Mouse (Mus musculus) adipocyte (in vitro differentiated cells): ENCODE results near the gene Il21r.

ENCODE experiments used
- DNase-seq: peaks from one replicate; pipeline ENCODE4 v3.0.0-alpha.2; 2016; ENCODE audit warnings: low spot score

Il21r gene

DNA sequence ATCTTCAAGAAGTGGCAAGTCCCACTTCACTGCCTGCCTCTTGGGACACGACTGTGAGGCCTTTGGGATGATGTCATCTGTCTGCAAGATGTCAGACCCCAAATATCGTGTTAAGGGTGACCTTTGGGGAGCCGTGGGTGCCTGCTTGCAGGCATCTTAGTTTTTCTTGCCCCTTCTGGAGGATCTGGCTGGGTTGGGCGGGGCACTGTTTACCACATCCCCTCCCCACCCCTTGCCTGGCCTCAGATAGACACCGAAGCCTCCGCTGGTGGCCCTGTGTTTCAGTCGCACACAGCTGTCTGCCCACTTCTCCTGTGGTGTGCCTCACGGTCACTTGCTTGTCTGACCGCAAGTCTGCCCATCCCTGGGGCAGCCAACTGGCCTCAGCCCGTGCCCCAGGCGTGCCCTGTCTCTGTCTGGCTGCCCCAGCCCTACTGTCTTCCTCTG, at the start of gene Il21r:
TSS of gene Il21r (plus strand) at position 245 of the 447 bp plus-strand sequence.
- no peak for DNase-seq

DNA sequence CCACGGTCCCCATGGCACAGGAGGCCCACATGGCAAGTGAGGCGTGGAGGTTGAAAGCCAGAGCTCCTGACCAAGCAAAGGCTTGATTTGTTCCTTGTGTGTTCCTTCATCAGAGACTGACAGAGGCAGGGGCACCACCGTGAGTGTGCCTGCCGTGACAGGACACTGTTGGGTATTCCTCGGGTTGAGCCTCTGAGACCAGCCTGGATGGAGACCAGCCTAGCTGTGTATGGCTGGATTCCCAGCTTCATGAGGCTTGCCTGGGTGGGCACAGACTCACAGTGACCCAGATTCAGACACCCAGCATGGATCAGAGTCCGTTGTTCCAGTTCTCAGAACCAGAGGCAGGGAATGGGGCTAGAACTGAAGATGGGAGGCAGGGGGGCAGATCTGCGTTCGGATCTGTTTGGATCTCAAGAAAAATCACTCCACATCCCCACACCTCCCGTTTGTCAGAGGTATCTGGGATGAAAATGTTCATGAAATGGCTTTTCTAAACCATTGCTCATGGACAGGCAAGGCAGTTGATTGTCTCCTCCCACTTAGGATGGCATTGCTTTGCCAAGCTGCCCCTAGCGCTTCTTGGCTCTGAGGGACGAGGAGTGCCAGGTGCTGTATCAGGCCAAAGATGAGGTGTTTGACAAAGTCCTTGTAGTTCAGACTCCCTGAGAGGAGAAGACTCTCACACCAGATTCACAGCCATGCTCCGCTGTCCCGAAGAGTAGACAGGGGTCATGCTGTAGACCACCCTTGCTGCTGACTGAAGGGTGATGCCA, 49.4 kb upstream of the Il21r start:
- no peak for DNase-seq

DNA sequence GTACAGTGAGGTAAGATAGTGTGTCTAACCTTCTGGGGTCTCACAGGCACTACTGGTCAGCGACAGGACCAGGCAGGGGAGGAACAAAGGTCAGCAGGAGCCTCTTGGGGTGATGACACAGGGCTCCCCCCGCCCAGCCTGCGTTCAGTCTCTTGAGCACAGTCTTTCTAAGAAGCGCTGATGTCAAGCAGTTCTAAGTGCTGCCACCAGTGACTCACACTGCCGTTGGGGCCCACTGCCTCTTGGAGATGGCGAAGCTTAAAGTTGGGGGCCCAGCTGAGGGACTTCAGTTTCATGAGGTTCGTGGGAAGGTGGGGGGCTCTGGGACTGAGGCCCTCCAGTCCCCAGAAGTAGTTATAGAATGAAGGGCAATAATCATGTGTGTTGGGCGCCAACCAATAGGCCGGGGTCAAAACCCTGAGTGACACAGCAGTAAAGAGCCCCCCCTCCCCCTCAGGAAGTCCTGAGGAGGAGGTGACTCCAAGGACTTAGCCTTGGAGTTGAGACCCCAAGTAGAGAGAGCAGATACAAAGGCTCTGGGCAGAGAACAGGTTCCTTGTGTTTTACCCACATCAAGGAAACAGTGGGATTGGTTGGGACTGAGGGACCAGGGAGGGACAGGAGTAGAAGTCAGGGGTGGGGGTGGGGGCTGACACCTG, 48.6 kb upstream of the Il21r start:
- DNase-seq: no peak

DNA sequence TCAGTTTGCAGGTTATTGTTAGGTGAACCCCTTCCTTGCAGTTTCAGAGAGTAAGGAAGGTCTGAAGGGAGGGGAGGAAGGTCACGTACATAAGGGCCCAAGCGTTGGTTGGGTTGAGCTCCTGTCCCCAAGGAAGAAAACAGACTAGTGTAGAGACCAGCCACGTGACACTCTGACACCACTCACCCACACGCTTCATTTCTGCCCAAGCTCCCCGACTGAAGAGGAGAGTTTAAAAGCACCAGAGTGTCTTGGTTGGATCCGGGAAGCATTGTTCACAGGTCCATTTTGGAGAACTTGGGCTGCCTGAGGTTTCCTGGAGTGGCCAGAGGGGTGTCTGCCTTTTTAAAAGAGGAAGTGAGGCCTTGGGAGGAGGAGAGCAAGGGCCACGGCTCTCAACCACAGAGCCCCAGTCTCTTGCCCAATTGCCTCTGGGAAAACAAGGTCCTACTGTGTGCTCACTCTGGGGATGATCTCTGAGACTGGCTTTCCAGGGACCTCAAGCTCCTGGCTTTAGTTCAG, 47.8 kb upstream of the Il21r start:
- no peak for DNase-seq

DNA sequence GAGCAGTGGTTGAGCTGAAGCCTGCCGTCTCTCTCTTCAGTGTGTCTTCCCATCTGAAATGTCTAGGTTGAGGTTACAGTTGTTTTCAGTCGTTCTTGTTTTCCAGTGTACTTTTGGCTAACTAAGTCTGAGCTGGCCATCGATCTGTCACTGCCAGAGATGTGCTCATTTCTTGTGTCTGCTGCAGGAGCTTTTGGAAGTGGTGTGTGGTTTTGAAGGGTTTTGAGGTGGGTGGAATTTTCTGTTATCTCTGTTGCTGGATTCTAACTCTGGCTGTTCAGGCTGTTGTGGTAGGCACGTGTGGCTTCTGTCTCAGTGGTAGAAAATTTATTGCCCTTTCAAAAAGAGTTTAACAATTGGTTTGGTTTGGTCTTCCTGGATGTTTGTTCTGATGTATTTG, 47.1 kb upstream of the Il21r start:
- no peak for DNase-seq

DNA sequence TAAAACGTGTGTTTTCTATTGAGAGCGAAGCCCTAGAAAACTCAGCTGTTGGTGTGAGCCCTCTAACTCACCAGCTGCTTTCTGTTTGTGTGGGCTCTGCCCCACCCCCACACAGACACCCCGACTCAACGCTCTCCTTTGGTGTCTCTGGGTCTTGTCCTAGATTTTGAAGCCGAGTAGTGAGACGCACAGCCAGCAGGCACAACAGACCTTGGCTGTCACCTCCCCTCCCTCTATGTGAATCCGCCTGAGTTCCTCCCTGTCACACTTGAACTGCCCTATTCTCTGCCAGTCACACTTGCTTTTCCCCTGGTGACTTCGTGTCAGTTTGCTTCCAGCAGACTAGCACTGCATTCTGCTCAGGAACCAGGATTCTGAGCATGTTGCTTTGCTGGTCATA, 46.4 kb upstream of the Il21r start:
- no peak for DNase-seq

DNA sequence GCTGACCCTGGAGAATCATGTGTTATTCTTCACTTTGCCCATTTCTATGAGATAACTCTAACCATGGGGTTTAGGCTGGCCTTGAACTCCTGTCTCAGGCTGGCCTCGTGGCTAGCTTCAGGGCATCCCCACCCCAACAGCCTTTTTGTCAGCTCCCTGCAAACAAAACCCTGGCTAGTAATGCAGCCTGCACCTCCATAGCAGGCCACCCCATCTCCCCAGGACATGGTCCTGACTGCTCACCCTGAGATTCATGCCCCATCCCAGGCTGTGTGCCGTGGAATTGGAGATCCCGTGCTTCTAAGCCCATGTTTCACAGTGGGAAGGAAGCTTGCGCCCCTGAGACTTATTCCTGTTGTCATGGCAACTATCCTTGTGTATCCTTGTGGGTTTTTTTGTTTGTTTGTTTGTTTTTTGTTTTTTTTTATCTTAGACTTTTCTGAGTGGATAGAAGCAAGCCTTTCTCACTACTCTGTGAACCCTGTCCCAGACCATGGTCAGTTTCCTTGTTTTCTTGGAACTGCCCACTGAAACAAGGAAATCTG, 44.8 kb upstream of the Il21r start:
- DNase-seq: no peak

DNA sequence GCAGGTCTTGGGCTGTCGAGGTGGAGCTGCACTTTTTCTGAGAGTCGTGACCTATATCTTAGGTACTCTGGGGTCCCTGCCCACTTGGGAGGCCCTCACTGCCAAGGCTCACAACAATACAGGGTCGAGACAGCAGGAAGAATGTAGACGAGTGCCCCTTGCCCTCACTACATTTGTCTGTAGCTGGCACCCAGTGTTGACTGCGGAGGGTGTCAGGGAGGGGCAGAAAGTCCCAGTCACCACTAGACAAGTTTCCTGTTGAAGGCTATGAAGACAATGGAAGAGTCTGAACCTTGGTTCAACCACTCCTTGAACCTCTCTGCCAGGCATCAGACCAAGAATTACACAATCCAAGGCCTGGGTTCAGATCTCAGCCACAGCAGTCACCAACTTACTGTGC, 44.2 kb upstream of the Il21r start:
- DNase-seq: no peak

DNA sequence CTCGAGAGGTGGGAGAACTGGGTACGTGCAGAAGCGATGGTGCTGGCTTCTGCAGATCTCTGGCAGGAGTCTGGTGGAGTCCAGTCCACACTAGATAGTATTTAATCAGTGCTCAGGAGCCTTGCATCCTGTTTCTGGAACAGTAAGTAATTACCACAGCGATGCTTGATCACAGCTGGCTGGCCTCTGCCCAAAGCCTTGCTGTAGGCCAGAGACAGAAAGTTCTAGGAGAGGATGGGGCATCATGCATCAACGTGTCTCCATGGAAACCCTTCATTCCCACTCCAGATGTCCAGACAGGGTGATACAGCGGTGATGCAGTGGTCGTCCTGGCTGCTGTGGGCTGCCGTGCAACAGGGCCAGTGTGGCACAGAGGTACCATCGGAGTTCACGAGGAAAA, 43.7 kb upstream of the Il21r start:
- DNase-seq: no peak

DNA sequence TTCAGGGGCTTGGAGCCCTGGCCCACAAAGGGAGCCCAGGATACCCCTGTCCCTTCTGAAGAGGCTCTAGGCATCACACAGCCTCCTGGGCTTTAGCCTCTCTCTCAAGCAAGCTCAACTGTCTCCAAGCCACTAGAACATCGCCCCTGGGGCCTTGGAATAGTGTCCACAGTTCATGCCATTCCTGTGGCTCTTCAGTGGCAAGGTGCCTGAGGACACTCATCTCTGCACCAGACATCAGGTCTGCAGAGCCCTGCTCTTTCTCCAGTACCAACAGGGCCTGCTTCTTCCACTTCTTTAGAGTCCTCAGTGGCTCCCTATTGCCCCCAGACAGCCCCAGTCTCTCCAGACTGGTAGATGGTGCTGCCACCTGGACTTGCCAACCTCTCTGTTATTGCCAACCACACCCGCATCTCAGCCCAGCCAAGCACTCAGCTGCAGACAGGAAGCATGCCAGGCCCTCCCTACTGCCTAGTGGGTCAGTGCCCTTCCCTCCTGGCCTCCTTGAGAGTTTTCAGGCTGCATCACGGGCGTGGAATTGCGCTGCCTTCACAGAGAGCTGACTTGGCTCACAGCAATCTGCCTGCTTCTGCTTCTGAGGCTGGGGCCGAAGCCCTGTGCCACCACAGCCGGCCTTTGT, 43.0 kb upstream of the Il21r start:
- peak; percentile 50 for DNase-seq

DNA sequence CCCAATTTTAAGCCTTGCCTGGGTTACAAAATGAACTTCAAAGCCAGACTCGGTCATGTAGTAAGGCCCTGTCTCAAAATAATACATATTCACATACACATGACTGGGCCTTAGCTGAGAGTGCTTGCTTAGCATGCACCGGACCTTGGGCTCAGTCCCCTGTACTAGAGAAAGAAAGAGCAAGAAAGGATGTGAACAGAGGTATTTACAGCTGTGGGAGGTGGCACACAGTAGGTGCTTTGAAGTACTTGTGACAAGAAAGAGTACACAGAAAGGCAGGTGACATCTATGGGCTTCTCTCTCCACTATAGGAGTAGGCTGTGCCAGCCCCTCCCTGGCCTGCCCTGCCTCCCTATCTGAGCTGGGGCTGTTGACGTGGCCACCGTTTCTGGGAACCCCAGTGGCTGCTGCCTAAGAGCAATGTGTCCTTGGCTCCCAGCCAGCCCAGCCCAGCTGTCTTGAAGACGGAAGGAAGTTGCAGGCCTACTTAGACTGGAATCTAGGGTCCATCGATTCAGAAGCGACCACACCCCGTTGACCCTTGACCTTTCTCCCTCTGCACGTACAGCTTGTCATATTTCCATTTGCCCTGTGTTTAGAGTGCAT, 42.0 kb upstream of the Il21r start:
- DNase-seq: peak; percentile 54

DNA sequence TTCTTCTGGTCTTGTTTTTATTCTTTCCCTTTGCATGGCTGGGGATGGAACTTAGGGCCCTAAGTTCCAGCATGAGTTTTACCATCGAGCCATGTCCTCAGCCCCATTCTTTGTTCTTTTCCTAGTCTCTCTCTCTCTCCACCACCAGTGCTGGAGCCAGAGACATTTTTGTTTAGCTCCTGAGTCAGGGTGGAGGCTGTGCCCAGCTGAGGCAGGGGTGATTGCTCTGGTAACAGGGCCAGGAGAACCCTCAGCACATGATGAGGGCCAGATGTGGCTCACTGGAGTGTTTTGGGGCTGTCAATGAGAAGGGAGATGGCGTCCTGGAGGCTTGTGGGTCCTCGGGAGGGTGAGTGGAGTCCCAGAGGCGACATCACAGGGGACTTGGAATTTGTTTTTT, 40.8 kb upstream of the Il21r start:
- peak; percentile 28 for DNase-seq

DNA sequence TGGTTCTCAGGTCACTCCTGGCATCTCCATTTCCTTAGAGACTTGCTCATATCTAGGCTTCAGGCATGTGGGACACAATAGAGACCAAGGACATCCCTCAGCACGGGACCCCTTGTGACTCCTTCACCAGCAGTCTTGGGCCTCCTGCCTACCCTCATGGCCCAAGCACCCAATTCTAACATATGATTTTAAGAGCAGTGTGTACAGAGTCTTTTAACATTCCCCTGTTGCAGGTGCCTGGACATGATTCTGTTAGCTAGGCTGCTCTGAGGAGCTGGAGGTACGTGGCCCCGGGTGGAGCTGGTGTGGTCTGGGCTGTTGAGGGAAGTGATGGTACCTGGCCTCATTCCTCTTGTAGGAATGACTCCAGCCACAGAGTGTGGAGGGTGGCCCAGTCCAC, 40.1 kb upstream of the Il21r start:
- DNase-seq: no peak

DNA sequence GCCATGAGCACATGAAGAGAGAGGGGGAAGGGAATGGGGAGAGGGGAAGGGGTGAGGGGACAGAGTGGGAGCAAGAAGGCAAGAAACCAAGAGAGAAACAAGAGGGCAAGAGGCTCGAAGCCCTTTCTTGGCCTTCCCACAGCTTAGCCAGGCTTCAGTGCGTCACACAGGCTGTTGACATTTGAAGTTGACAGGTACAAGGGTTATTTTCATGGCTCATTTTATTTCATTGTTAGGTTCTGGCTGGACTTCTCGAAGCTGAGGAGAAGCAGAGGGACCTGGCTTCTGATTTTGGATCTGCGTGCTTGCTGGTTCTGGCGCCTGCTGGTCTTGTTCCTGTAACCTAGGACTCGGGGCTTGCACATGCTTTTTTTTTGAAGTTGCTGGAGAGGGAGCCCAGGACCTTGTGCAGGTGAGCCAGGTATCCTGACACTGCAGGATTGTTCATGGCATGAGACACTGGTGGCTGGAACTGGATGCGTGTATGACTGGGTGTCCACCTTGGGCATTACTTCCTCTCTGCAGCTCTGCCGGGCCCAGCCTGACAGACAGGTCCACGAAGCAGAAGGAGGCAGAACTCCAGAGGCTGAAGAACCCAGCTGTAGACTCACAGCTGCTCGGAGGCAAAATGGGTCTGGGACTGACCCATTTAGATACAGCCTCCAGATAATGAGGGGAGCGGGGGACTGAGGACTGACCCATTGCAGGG, 38.8 kb upstream of the Il21r start:
- DNase-seq: no peak

DNA sequence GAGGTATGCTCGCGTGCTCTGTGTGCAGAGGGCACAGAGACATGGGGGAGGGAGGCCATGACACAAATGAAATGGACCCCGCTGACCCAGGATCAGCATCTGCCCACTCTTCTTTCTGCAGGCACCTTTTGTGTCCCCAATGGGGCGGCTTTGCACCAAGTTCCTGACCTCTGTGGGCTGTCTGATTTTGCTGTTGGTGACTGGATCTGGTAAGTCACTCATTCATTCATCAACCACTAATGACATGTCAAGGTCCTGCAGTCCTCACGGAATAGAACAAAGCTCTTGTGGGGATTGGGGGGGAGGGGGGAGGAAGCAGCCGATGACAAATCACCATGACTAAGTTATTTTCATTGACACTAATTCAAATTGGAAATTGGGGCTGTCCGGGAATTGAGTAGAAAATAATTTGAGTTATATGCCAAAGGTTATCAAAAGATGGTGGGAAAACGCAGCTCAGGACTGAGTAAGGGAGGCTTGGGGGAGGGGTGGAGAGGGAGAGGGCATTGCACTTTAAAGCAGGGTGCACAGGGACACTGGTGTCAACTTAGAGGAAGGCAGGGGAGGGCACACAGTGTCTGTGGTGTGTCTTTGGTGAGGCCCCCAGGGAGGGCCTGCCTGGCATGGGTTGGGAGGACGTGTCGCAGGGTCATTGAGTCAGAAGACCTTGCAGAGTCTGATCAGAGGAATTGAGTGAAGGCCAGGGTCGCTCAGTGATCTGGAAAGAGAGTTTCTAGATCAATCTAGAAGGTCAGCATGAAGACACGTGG, 37.5 kb upstream of the Il21r start:
- DNase-seq: no peak

DNA sequence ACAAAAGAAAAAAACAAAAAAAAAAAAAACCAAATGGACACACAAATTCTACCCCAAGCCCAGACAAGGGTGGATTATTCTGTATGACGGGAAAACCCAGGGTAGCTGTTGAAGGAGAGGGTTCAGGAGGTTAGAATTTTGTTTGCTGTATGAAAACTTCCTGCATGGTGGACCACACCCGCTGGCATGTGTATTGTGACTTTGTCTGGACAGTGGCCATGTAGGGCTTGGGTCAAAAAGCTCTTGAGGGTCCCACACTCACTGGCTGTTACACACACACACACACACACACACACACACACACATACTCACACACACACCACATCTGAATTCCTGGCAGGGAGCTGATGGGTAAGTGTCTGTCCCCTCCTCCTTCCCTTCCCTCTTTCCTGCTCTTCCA, 36.8 kb upstream of the Il21r start:
- no peak for DNase-seq

DNA sequence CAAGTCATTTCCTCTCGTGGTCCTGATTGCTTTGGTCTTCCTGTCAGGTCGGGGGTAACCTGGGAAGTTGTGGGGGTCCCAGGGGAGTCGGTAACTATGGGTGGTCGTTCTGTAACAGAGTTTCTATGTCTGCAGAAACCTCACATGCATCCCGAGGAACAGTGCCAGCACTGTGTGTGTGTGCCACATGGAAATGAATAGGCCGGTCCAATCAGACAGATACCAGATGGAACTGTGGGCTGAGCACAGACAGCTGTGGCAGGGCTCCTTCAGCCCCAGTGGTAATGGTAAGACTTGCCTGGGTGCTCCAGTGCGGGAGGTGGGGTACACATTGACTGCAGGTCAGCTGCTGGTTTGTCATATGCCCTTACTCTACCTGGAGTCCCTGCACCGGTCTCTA, 34.3 kb upstream of the Il21r start:
- no peak for DNase-seq

DNA sequence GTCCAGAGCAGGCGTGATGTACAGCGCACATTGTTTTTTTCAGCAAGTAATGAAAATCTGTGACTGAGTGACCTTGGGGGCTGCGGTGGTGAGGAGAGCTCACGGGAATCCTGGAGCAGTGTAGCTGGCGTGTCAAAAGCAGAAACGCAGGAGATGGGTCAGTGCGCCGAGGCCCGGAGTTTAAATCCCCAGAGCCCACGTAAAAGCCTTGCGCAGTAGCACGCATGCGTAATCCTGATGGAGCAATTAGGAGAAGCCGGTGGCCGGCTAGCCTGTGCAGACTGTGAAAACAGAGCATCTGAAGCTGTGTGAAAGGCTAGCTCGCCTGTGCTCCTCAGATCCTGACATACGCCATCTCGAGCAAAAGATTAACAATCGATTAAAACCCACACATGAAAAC, 31.3 kb upstream of the Il21r start:
- no peak for DNase-seq

DNA sequence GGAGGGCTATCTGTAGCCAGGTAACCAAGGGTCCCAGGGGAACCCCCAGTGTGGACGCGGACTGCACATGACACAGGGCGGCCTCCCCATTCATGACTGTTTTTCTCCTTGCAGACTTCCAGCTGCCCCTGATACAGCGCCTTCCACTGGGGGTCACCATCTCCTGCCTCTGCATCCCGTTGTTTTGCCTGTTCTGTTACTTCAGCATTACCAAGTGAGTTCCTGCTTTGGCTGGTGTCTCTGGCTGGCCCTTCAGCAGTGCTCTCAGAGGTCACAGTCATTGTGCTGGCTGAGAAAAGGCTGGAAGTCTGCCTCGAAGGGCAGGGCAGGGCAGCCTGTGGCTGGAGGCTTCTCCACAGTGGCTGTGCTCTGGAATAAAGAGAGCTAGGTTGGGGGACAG, 30.5 kb upstream of the Il21r start:
- peak; percentile 73 for DNase-seq

DNA sequence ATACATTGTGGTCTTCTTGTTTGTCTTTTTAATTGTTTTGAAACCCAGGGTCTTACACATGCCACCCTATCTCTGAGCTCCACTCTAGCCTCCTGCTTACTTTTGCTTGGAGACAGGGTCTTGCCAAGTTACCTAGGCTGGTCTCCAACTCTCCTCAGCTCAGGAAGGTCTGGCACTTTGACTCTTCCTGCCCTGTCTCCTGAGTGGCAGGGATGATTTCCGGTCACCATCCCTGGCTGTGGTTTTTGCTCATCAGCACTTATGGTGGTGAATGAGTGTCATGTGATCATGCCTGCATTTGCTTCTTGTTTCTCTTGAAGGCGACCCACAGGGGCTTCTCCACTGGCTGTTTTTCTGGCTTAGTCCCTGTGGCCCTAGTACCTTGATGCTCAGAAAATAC, 29.4 kb upstream of the Il21r start:
- no peak for DNase-seq

DNA sequence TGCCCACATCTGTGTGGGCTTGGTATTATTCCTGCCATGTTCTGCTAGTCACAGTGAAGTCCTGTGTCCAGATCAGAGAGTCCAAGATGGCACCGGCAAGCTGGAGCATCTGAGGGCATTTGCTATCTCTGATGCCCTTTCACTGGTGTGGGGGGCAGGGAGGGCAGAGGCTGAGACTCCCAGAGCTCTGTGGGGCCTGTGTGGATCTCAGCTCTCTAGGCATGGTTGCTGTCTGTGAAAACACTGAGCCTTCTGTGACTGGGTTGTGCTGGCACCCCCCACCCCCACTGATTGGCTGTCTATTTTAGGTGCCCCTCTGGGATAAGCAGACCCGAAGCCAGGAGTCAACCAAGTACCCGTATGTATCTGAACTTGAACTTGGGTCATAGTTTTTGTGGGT, 28.4 kb upstream of the Il21r start:
- DNase-seq: no peak
